8 mouse cellular contexts compared by ENCODE assay signal in the genomic region with DNA sequence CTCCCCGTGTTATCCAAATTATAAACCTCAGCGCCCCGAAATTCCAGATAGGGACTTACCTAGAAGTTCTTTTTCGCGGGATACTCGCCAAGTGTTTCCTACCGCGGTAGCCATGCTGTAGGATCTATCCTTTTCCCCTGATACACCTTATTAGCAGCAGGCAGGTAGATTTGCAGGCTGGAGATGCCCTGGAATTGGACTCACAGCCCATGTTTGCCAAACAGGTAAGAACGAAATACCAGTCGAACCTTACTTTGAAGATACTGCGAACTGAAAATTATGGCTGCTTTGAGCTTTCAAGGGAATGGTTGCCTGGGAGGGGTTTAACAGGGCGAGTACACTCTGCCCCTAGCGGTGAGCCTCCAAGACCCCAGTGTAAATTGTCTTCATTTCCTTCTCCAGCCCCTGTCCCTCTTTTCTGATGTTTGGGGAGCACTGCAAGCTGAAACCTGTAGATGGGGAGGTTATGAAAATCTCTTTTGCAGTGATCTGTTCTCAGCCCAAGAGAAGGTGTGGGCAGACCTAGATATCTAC.
DNase-seq lines count a peak whose midpoint lies in the region; ATAC-seq lines count a peak whose summit lies in the region.

No protein-coding gene starts in this region.

- no peak for ATAC-seq in liver, embryonic 11.5 days (replicated peaks; ENCODE audit: low FRiP score)
- no peak for ATAC-seq in embryonic facial prominence, embryonic 14.5 days (ENCODE audit: low read depth)
- no peak for ATAC-seq in kidney, embryonic 15.5 days (replicated peaks; ENCODE audit: low FRiP score)
- ATAC-seq in midbrain, embryonic 16.5 days = no peak
- ATAC-seq in inflammation-experienced regulatory T-cells, adult 6 months = no peak

- DNase-seq in liver, embryonic 11.5 days (ENCODE audit: low spot score) = no peak
- no peak for DNase-seq in liver
- peak; percentile 40 for DNase-seq in embryonic facial prominence, embryonic 14.5 days (ENCODE audit: low spot score)
- DNase-seq in spleen, postnatal 10 days (ENCODE audit: low spot score in 2 of 2) = no peak
- DNase-seq in T-cell, adult 2 months (ENCODE audit: low spot score) = no peak

- no peak overlapping the region for H3K27ac ChIP-seq in liver, embryonic 11.5 days (ENCODE audit: low read depth, low read length)
- no peak overlapping the region for H3K27ac ChIP-seq in embryonic facial prominence, embryonic 14.5 days (replicated peaks; ENCODE audit: low read depth, low read length)
- H3K27ac ChIP-seq in kidney, embryonic 15.5 days = no peak overlapping the region
- no peak overlapping the region for H3K27ac ChIP-seq in midbrain, embryonic 16.5 days (ENCODE audit: low read length)

- H3K4me3 ChIP-seq in liver, embryonic 11.5 days (ENCODE audit: low read depth, low read length) = no peak overlapping the region; the same call in 1 of the 2 replicates
- H3K4me3 ChIP-seq in embryonic facial prominence, embryonic 14.5 days (ENCODE audit: low read depth, low read length) = peak overlapping the region; percentile 39
- H3K4me3 ChIP-seq in kidney, embryonic 15.5 days (replicated peaks) = peak overlapping the region; percentile 44
- H3K4me3 ChIP-seq in midbrain, embryonic 16.5 days (ENCODE audit: low read depth, low read length) = peak overlapping the region; percentile 33

- no peaks in the 10 kb centered on the region for H3K9me3 ChIP-seq in liver, embryonic 11.5 days (ENCODE audit: control insufficient read depth, low read length)
- H3K9me3 ChIP-seq in embryonic facial prominence, embryonic 14.5 days (ENCODE audit: control insufficient read depth, low read length) = no peaks in the 10 kb centered on the region
- H3K9me3 ChIP-seq in kidney, embryonic 15.5 days (replicated peaks) = no peaks in the 10 kb centered on the region
- H3K9me3 ChIP-seq in midbrain, embryonic 16.5 days (replicated peaks; ENCODE audit: control insufficient read depth, low read length, poor library complexity, severe bottlenecking) = no peaks in the 10 kb centered on the region

- whole genome bisulfite sequencing in liver, embryonic 11.5 days = 25% methylated on average over 13 of the region's 13 CpGs
- WGBS in embryonic facial prominence, embryonic 14.5 days = 33% methylated on average over 13 of the region's 13 CpGs
- WGBS in kidney, embryonic 15.5 days = 33% methylated on average over 13 of the region's 13 CpGs
- WGBS in midbrain, embryonic 16.5 days = 32% methylated on average over 13 of the region's 13 CpGs

- no peaks in the 10 kb centered on the region for H3K4me1 ChIP-seq in liver, embryonic 11.5 days (replicated peaks; ENCODE audit: control insufficient read depth, insufficient read depth, low read length)
- H3K4me1 ChIP-seq in embryonic facial prominence, embryonic 14.5 days (ENCODE audit: control insufficient read depth, insufficient read depth, low read length) = no peaks in the 10 kb centered on the region
- no peaks in the 10 kb centered on the region for H3K4me1 ChIP-seq in kidney, embryonic 15.5 days
- H3K4me1 ChIP-seq in midbrain, embryonic 16.5 days (ENCODE audit: control insufficient read depth, insufficient read depth, low read length) = no peaks in the 10 kb centered on the region

- H3K4me2 ChIP-seq in liver, embryonic 11.5 days = peak overlapping the region; percentile 8; the same call in 1 of the 2 replicates
- H3K4me2 ChIP-seq in embryonic facial prominence, embryonic 14.5 days (ENCODE audit: low read depth, low read length) = peak overlapping the region; percentile 42
- peak overlapping the region; percentile 50 for H3K4me2 ChIP-seq in kidney, embryonic 15.5 days
- H3K4me2 ChIP-seq in midbrain, embryonic 16.5 days (ENCODE audit: low read length) = peak overlapping the region; percentile 53

- H3K9ac ChIP-seq in liver, embryonic 11.5 days (ENCODE audit: low read depth, low read length) = no peak overlapping the region
- peak overlapping the region; percentile 42; the same call in 1 of the 2 replicates for H3K9ac ChIP-seq in embryonic facial prominence, embryonic 14.5 days (ENCODE audit: low read depth, low read length)
- no peak overlapping the region for H3K9ac ChIP-seq in kidney, embryonic 15.5 days
- no peak overlapping the region for H3K9ac ChIP-seq in midbrain, embryonic 16.5 days (ENCODE audit: low read depth, low read length)

- no peaks in the 10 kb centered on the region for H3K36me3 ChIP-seq in liver, embryonic 11.5 days (ENCODE audit: control insufficient read depth, insufficient read depth, low read length)
- no peaks in the 10 kb centered on the region for H3K36me3 ChIP-seq in embryonic facial prominence, embryonic 14.5 days (ENCODE audit: control insufficient read depth, insufficient read depth, low read length)
- H3K36me3 ChIP-seq in kidney, embryonic 15.5 days = no peaks in the 10 kb centered on the region
- H3K36me3 ChIP-seq in midbrain, embryonic 16.5 days (ENCODE audit: control insufficient read depth, insufficient read depth, low read length) = no peaks in the 10 kb centered on the region

- no peaks in the 10 kb centered on the region for H3K27me3 ChIP-seq in liver, embryonic 11.5 days (replicated peaks; ENCODE audit: control insufficient read depth, insufficient read depth, low read length)
- H3K27me3 ChIP-seq in embryonic facial prominence, embryonic 14.5 days (replicated peaks; ENCODE audit: control insufficient read depth, insufficient read depth, low read length) = no peaks in the 10 kb centered on the region
- no peaks in the 10 kb centered on the region for H3K27me3 ChIP-seq in kidney, embryonic 15.5 days
- H3K27me3 ChIP-seq in midbrain, embryonic 16.5 days (ENCODE audit: control insufficient read depth, insufficient read depth, low read depth, low read length) = no peaks in the 10 kb centered on the region
